Mouse (Mus musculus) thymus, adult 2 months (tissue): ENCODE measurements around the gene D1Ertd622e. TPM values are rescaled to one million over a fixed set of nuclear protein-coding genes. Genes with fewer than 3 reads are reported as not detected.
"Not testable (repeated sequence)": the region's sequence is repeated elsewhere in the genome, so short reads cannot be mapped to it uniquely, and the experiment has no call there.

Source experiments
- DNase-seq: peaks from one replicate; pipeline ENCODE4 v3.0.0; 2021
- H3K27ac ChIP-seq: fragments of 200-500 bp; 2 replicates; pipeline ENCODE4 v1.5.1; 2012; ENCODE audit warnings: low read length, control low read depth; ENCODE audit not compliant: control insufficient read depth, insufficient read depth
- H3K27me3 ChIP-seq: fragments of 200-500 bp; 2 replicates; pipeline ENCODE4 v1.6.1; 2012; ENCODE audit warnings: mild to moderate bottlenecking, low read length, moderate library complexity, mixed read lengths; ENCODE audit not compliant: control insufficient read depth, insufficient read depth
- H3K36me3 ChIP-seq: fragments of 200-500 bp; 2 replicates; pipeline ENCODE4 v1.6.1; 2012; ENCODE audit warnings: mild to moderate bottlenecking, low read length, moderate library complexity; ENCODE audit not compliant: control insufficient read depth, insufficient read depth
- H3K4me1 ChIP-seq: fragments of 200-500 bp; replicated peaks from 2 replicates; pipeline ENCODE4 v1.6.1; 2012; ENCODE audit warnings: low read length; ENCODE audit not compliant: control insufficient read depth, insufficient read depth
- H3K4me3 ChIP-seq: fragments of 200-500 bp; 2 replicates; pipeline ENCODE4 v1.5.1; 2012; ENCODE audit warnings: mild to moderate bottlenecking, low read length, control low read depth, moderate library complexity; ENCODE audit not compliant: control insufficient read depth, insufficient read depth
- CTCF ChIP-seq: fragments of 200-500 bp; IDR thresholded peaks from 2 replicates; pipeline ENCODE4 v1.5.1; 2012; ENCODE audit warnings: mild to moderate bottlenecking, control low read depth, low read length, moderate library complexity, borderline replicate concordance; ENCODE audit not compliant: control insufficient read depth, poor library complexity, insufficient read depth; ENCODE audit errors: extremely low read depth
- POLR2A ChIP-seq: fragments of 200-500 bp; IDR thresholded peaks from 2 replicates; pipeline ENCODE4 v1.6.1; 2012; ENCODE audit warnings: mild to moderate bottlenecking, low read length, control low read depth, moderate library complexity; ENCODE audit not compliant: control insufficient read depth, poor library complexity, insufficient read depth; ENCODE audit errors: extremely low read depth
- WGBS: fragments of 180-500 bp; shearing (Covaris S2); methylation state at CpG from one replicate; pipeline ENCODE4 v1.1.7; 2018; 5-methylcytosine and 5-hydroxymethylcytosine counted together
- polyA plus RNA-seq: library from polyadenylated mRNA; depleted of rRNA; stranded (reverse); fragments of >200 nt; gene quantifications from 2 replicates; pipeline ENCODE4 v1.2.3, GENCODE M21; 2012

The D1Ertd622e gene
- polyA plus RNA-seq, 1 experiment, result 31.2 TPM

- H3K36me3 ChIP-seq, result no peaks in the 10 kb centered on the region
- WGBS, result 60% methylated on average over 4 of the region's 4 CpGs
- no peak for TF ChIP-seq CTCF
- no peak for TF ChIP-seq POLR2A
Measured at GRCm38 (mm10) chr1:97583085-97583484, 78.8 kb downstream of the D1Ertd622e start.

GRCm38 (mm10) chr1:97580680-97581079, 81.2 kb downstream of the D1Ertd622e start:
- peak overlapping the region; percentile 90 for H3K27ac ChIP-seq
- H3K4me1 ChIP-seq, H3K36me3 ChIP-seq, H3K4me3 ChIP-seq, H3K27me3 ChIP-seq: not testable (repeated sequence)
- DNase-seq, result peak; percentile 37

More at GRCm38 (mm10) chr1:97583085-97583484, 78.8 kb downstream of the D1Ertd622e start:
- Histone ChIP-seq H3K27ac (no peak overlapping the region), H3K27me3 (no peaks in the 10 kb centered on the region), H3K4me3 (no peak overlapping the region), H3K4me1 (peaks cover 6% of the 10 kb centered on the region)
- DNase-seq, result peak; percentile 12

GRCm38 (mm10) chr1:97580270-97580669, 81.6 kb downstream of the D1Ertd622e start:
- TF ChIP-seq CTCF (no peak), POLR2A (no peak)

GRCm38 (mm10) chr1:97578025-97578417, 83.9 kb downstream of the D1Ertd622e start:
- no peak overlapping the region for H3K4me3 ChIP-seq
- 87% methylated on average over 3 of the region's 3 CpGs for WGBS
- H3K27ac ChIP-seq, result no peak overlapping the region
- DNase-seq, result no peak
- TF ChIP-seq POLR2A (no peak), CTCF (no peak)
- no peaks in the 10 kb centered on the region for H3K36me3 ChIP-seq
- H3K27me3 ChIP-seq, result no peaks in the 10 kb centered on the region
- H3K4me1 ChIP-seq, result peaks cover 13% of the 10 kb centered on the region

More at GRCm38 (mm10) chr1:97580270-97580669, 81.6 kb downstream of the D1Ertd622e start:
- peak; percentile 87 for DNase-seq
- Histone ChIP-seq H3K27me3 (no peaks in the 10 kb centered on the region), H3K27ac (peak overlapping the region; percentile 90), H3K36me3 (no peaks in the 10 kb centered on the region), H3K4me1 (peaks cover 12% of the 10 kb centered on the region), H3K4me3 (no peak overlapping the region)
- 1% methylated on average over 3 of the region's 3 CpGs for WGBS

- H3K4me3 ChIP-seq, result no peak overlapping the region
- TF ChIP-seq POLR2A (no peak), CTCF (no peak)
- WGBS, result 94% methylated on average over 2 of the region's 2 CpGs
- H3K4me1 ChIP-seq, result peaks cover 13% of the 10 kb centered on the region
- no peaks in the 10 kb centered on the region for H3K27me3 ChIP-seq
- DNase-seq, result no peak
- H3K36me3 ChIP-seq, result no peaks in the 10 kb centered on the region
- H3K27ac ChIP-seq, result no peak overlapping the region
Measured at GRCm38 (mm10) chr1:97577062-97578024, 84.5 kb downstream of the D1Ertd622e start.

GRCm38 (mm10) chr1:97576576-97576975, 85.3 kb downstream of the D1Ertd622e start:
- no peaks in the 10 kb centered on the region for H3K27me3 ChIP-seq

GRCm38 (mm10) chr1:97570814-97571213, 91.1 kb downstream of the D1Ertd622e start:
- WGBS, result 98% methylated on average over 9 of the region's 9 CpGs
- DNase-seq, result no peak

More at GRCm38 (mm10) chr1:97576576-97576975, 85.3 kb downstream of the D1Ertd622e start:
- no peak for TF ChIP-seq CTCF
- no peak for TF ChIP-seq POLR2A
- Histone ChIP-seq H3K36me3 (no peaks in the 10 kb centered on the region), H3K4me1 (peaks cover 13% of the 10 kb centered on the region), H3K4me3 (no peak overlapping the region), H3K27ac (no peak overlapping the region)
- no peak for DNase-seq
- WGBS, result 91% methylated on average over 3 of the region's 3 CpGs

More at GRCm38 (mm10) chr1:97570814-97571213, 91.1 kb downstream of the D1Ertd622e start:
- TF ChIP-seq CTCF (no peak), POLR2A (no peak)
- H3K36me3 ChIP-seq, result no peaks in the 10 kb centered on the region
- no peaks in the 10 kb centered on the region for H3K27me3 ChIP-seq
- no peak overlapping the region for H3K27ac ChIP-seq
- H3K4me1 ChIP-seq, result peaks cover 6% of the 10 kb centered on the region
- no peak overlapping the region for H3K4me3 ChIP-seq
